Mouse (Mus musculus) layer of hippocampus, adult 9-10 months (tissue): ENCODE measurements around the gene Bcar3.
"Not testable (repeated sequence)": the region's sequence is repeated elsewhere in the genome, so short reads cannot be mapped to it uniquely, and the experiment has no call there.

ENCODE experiments used
- DNase-seq: peaks from one replicate; pipeline ENCODE4 v3.0.0; 2022; ENCODE audit warnings: low spot score

Bcar3 gene

DNA sequence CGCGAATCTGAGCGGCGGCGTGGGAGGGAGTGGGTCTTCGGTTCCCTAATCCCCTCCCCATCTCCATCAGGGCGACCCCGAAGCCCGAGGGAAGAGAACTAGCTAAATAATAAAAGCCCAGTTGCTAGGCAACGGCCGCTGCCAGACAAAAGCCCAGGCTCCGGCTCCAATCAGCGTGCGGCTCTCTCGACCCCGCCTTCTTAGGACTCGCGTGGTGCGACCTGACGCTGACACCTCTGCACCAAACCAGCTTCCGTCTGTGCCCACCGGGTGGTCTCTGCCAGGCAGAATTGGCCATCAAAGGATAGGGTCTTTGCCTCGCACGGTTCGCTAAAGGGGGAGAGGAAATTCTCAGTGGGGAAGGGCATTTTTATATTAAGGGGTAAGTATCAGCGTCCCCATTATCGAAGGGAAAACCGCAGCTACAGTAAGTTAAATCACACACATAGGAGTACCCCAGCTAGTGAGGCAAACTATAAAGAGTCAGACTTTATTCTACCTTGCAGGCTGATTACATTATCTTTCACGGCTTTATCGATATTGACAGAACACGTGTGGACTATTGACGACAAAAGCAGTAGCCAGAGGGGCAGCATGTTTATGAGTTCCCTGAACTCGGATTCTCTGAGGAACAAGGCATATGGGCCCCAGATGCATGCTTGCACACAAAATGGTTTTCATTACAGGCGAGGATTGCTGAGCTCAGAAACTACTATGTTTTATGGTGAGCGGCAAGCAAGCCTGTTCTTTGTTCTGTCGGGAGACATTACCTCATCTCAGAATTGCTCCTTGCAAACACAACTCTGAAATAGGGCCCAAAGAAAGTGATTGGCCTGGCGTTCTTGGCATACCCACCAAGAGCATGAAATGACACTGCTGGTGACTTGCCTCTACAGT, at the start of gene Bcar3:
Bcar3 (plus strand) TSS at position 183 of the 897 bp plus-strand sequence.
- peak; percentile 90 for DNase-seq

DNA sequence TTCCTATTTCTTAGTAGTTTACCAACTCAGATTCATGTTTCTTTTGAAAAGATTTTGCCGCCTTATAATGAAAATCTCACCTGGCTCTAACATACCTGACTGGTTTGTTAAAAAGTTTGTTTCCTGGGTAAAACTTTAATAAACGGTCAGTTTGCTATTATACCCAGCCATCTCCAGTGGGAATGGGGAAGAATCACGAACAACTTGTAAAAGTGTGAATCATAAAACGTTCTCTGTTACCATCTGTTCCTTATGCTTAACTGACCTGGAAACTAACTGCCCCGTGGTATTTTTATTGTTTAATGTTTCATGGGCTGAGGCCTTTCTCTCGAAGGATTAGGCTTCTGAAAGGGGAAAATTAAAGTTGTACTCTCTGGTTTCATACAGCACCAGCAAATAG, 49.2 kb upstream of the Bcar3 start:
- no peak for DNase-seq

GRCm38 (mm10) chr3:122245215-122245877, 48.6 kb upstream of the Bcar3 start, which contains the start of gene Gclm:
Gene Gclm, plus strand, starts transcription at chr3:122245557.
- DNase-seq: peak; percentile 73

DNA sequence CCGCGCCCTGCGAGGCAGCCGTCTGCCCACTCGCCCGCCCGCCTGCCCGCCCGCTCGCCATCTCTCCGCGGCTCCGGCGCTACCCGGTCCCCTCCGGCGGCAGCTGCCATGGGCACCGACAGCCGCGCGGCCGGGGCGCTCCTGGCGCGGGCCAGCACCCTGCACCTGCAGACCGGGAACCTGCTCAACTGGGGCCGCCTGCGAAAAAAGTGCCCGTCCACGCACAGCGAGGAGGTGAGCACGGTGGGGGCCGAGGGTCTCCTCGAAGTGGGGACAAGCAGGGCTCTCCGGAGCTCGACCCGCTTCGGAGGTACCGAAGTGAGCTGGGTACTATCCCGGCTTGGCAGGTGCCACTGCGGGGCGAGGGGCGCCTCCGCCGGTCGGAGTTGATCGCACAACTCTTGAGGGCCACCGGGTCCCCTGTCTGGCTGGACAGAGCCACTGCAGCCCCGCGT, 48.0 kb upstream of the Bcar3 start:
- no peak for DNase-seq

DNA sequence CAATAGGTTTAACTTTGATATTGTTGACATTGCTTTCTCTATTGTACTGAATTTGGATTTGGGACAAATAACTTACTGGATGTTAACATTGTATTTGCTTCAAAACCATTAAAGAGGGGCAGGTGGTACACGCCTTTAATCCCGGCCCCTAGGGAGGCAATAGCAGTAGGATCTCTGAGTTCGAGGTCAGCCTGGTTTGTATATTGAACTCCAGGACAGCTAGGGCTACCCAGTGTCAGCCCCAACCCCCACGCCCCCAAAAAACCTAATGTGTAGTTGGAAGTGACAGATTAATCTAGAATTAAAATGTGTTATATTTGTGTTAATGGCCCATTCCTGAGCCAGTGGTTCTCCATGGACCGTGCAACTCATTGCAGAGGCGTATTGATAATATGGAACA, 47.5 kb upstream of the Bcar3 start:
- no peak for DNase-seq

DNA sequence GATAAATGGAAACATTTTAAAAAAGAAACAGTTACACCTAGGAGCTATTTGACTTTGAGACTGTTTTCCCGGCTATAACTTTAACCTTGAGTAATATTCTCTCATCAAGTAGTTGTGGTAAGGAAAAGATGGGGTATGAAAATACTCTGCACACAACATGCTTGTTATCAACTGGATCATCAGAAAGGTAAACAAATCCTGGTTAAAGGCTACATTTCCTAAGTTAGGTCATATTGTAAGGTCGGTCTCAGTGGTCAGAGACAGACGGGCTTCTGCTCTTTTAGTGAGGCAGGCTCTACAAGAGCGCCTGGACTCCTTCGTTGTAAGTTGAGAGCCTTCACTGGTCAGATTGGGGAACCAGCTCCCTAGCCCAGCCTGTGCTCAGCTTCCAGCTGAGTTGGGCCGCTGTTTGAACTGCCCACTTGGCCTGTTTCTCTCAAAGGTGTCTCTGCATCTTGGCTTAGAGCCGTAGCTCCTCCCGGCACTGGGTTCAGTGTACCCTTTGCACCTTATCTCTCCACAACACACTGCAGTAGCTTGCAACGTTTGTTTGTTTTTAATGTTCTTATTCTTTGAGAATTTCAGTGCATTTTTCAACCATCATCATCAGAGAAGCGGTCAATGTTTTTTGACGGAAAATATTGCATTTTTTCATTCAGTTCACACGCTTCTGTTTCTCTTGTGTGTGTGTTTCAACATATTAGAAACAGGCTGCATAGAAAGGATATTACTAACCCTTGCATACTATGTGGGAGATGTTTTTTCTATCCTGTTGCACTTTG, 46.8 kb upstream of the Bcar3 start:
- DNase-seq: no peak

DNA sequence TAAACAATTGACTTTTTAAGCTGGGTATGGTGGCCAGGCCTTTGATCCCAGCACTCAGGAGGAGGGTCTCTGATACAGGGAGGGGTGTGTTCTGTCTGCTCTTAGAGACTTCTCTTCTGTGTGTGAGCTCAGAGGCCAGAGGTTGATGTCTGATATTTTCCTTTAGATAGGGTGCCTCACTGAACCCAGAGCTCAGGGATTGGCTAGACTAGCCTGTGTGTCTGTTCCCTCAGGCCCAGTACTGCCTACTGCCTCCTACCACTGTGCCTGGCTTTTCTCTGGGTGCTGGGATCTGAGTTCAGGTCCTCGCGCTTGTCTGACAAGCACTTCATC, 46.2 kb upstream of the Bcar3 start:
- no peak for DNase-seq

GRCm38 (mm10) chr3:122252466-122253253, 41.3 kb upstream of the Bcar3 start:
- no peak for DNase-seq

GRCm38 (mm10) chr3:122254050-122254449, 39.9 kb upstream of the Bcar3 start:
- not testable (repeated sequence) for DNase-seq

- no peak for DNase-seq
Measured at GRCm38 (mm10) chr3:122269986-122270385, 23.9 kb upstream of the Bcar3 start.

- not testable (repeated sequence) for DNase-seq
Measured at GRCm38 (mm10) chr3:122272565-122272964, 21.4 kb upstream of the Bcar3 start.

GRCm38 (mm10) chr3:122273407-122274240, 20.3 kb upstream of the Bcar3 start:
- no peak for DNase-seq

- DNase-seq: no peak
Measured at GRCm38 (mm10) chr3:122274241-122275024, 19.5 kb upstream of the Bcar3 start, which contains the start of gene Dnttip2. Gene Dnttip2, plus strand, starts transcription at chr3:122274388.

DNA sequence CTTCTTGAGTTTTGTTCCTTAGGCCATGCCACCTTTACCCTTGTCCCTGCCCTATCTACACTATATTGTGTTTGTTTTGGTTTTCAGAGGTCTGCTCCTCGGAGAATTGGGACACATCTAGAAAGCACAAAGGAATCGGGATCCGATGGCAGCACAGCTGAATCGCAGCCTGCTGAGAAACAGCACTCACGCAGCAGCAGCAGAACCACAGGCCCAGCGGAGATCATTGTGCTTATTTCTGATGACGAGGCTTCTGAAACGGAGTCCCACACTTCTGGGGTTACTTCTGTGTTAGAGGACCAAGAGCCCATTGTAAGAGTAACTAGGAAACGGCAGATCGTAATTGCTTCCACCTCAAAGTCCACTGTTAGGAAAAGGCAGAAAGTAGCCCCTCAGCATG, 18.8 kb upstream of the Bcar3 start:
- no peak for DNase-seq

GRCm38 (mm10) chr3:122287195-122287594, 6.7 kb upstream of the Bcar3 start:
- DNase-seq: no peak

DNA sequence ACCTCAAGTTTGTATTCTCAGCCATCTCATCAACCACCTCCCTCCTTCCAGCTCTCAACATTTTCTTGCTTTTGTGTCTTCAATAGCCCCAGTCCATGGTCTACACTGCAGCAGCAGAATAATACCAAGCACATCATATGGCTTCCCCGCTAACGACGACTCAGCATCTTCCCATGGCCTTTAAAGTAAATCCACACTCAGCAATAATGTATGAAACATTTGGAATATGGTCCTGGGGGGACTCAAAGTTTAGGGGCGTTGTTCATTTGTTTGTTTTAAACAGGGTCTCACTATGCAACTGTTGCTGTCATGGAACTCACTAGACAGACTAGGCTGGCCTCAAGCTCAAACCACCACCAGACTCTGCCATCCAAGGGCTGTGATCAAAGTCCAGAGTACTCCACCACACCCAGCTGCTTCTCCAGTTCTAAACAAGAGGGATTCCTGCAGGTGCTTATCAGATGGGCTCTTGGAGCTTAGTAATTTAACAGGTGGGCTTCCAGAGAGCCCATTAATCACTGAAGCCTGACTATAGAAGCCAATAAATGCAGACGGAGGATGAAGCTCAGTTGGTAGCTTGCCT, 5.2 kb upstream of the Bcar3 start:
- no peak for DNase-seq

DNA sequence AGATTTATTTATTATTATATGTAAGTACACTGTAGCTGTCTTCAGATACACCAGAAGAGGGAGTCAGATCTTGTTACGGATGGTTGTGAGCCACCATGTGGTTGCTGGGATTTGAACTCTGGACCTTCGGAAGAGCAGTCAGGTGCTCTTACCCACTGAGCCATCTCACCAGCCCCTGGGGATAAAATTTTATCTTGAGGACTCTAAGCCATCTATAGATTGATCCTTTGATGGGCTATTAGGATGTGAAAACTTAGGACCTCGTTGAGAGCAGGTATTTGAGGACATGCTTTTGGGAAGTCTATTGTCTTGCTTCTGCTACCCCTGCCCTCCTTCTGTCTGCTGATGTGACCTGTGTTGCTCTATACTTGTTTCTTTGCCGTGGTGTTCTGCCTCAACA, 4.6 kb upstream of the Bcar3 start:
- not testable (repeated sequence) for DNase-seq

DNA sequence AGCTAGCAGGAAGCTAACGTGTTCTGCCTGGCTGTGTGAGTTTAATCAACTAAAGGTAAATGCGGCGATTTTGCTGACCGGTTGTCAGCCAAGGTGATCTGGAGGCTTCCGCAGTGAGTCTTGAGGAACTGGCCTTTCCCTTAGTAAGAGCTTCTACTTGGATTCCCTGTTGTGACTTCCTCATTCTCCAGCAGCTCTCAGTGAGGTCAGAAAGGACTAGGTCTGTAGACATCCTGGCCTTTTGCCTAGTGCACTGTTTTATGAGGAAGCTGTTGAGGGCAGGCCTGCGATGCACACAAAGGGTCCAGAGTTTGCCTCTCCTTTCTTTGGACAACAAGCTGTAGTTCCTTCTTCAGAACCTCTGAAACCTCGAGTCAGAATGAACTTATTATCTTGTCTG, 3.2 kb upstream of the Bcar3 start:
- DNase-seq: no peak

DNA sequence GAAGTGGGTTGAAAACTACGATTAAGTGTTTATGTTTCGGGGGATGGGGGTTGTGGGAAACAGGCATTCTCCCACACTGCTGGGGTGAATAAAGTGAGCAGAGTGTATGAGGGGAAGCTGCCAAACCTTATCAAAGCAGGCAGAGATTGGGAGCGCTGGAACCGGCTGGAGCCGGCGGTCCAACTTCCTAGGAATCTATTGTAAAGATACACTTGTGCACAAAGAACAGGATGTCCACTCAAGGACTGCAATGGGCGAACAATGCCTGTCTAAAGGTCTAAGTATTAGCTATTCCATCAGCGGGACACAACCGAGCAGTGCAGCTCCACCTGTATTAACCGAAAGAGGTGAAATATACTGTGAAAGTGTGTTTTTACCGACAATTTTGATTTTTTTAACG, 2.1 kb upstream of the Bcar3 start:
- DNase-seq: no peak
